Mouse (Mus musculus) liver, embryonic 14.5 days (tissue): ENCODE measurements at regions not wholly inside any gene's neighbourhood (a gene's known extent, or its start where the extent isn't known, plus 50 kb on each side); places are given as distances from the start of the nearest gene placed in this dataset.

Experiments used
- ATAC-seq: fragments of 200-750 bp; cut with Nextera tagmentation; 2 replicates; pipeline ENCODE4 v1.8.0; 2017; ENCODE audit warnings: moderate number of reproducible peaks, mild to moderate bottlenecking, moderate library complexity; ENCODE audit not compliant: insufficient read depth
- DNase-seq, 3 experiments: peaks; one replicate each; pipeline ENCODE4 v3.0.0-alpha.2; 2012 to 2013; ENCODE audit warnings: low read depth in 3 of 3, low spot score in 3 of 3
- H3K27ac ChIP-seq: fragments of 300-500 bp; sonication (generic); 2 replicates; pipeline ENCODE4 v1.5.1; 2014; ENCODE audit warnings: moderate library complexity, mild to moderate bottlenecking, control low read depth, inconsistent platforms
- H3K27me3 ChIP-seq: fragments of 300-500 bp; sonication (generic); 2 replicates; pipeline ENCODE4 v1.6.1; 2014; ENCODE audit warnings: mild to moderate bottlenecking, low read length, moderate library complexity; ENCODE audit not compliant: control insufficient read depth, insufficient read depth
- H3K36me3 ChIP-seq: fragments of 300-500 bp; sonication (generic); replicated peaks from 2 replicates; pipeline ENCODE4 v1.6.1; 2014; ENCODE audit warnings: low read depth; ENCODE audit not compliant: control insufficient read depth, insufficient read depth
- H3K4me1 ChIP-seq, 2 experiments: fragments of 200-500 bp in 1 of 2; fragments of 300-500 bp in 1 of 2; sonication (generic) in 1 of 2; replicated peaks; 2 replicates each; pipeline ENCODE4 v1.6.1; 2012 to 2014; ENCODE audit warnings: antibody characterized with exemption in 1 of 2, inconsistent platforms in 1 of 2, low read length in 1 of 2; ENCODE audit not compliant: control insufficient read depth in 2 of 2, insufficient read depth in 2 of 2
- H3K4me2 ChIP-seq: fragments of 300-500 bp; sonication (generic); 2 replicates; pipeline ENCODE4 v1.6.1; 2014; ENCODE audit warnings: low read depth, mild to moderate bottlenecking, control low read depth, moderate library complexity
- H3K4me3 ChIP-seq, 2 experiments: fragments of 200-500 bp in 1 of 2; fragments of 300-500 bp in 1 of 2; sonication (generic) in 1 of 2; 2 replicates each; pipeline ENCODE4 v1.5.1; 2012 to 2014; ENCODE audit warnings: low read depth in 2 of 2, low read length in 2 of 2, mild to moderate bottlenecking in 2 of 2, control low read depth in 1 of 2, inconsistent platforms in 1 of 2, moderate library complexity in 1 of 2; ENCODE audit not compliant: insufficient read depth in 1 of 2
- H3K9ac ChIP-seq: fragments of 300-500 bp; sonication (generic); replicated peaks from 2 replicates; pipeline ENCODE4 v1.6.1; 2014; ENCODE audit warnings: mild to moderate bottlenecking, control low read depth, moderate library complexity
- H3K9me3 ChIP-seq: fragments of 300-500 bp; sonication (generic); 2 replicates; pipeline ENCODE4 v1.6.1; 2016; ENCODE audit warnings: low read length, mixed read lengths; ENCODE audit not compliant: control insufficient read depth
- CTCF ChIP-seq: IDR thresholded peaks from 2 replicates; pipeline ENCODE4 v1.5.1; 2016; ENCODE audit warnings: antibody characterized with exemption, low read depth, control low read depth
- EP300 ChIP-seq: IDR thresholded peaks from 2 replicates; pipeline ENCODE4 v1.6.1; 2016; ENCODE audit warnings: antibody characterized with exemption, low read depth
- WGBS: fragments of 180-500 bp; shearing (Covaris S2); extraction: QIAGEN DNeasy Blood & Tissue Kit; methylation state at CpG from one replicate; pipeline ENCODE4 v1.1.7; 2014; ENCODE audit not compliant: insufficient replicate concordance; 5-methylcytosine and 5-hydroxymethylcytosine counted together

- no peak for ATAC-seq
- no peaks in the 10 kb centered on the region for H3K36me3 ChIP-seq
- no peak overlapping the region for H3K4me3 ChIP-seq
- H3K27me3 ChIP-seq = no peaks in the 10 kb centered on the region
- DNase-seq = no peak
- WGBS = 65% methylated on average over 12 of the region's 12 CpGs
- no peak overlapping the region for H3K4me2 ChIP-seq
- no peaks in the 10 kb centered on the region for H3K9me3 ChIP-seq
- H3K9ac ChIP-seq = no peak overlapping the region
- H3K4me1 ChIP-seq = no peaks in the 10 kb centered on the region
- TF ChIP-seq CTCF = no peak
- TF ChIP-seq EP300 = no peak
- no peak overlapping the region for H3K27ac ChIP-seq
These were observed 77.1 kb downstream of the Utp18 start for GRCm38 (mm10) chr11:93808431-93808830.

- Histone ChIP-seq H3K4me2 (no peak overlapping the region), H3K4me1 (no peaks in the 10 kb centered on the region), H3K9me3 (no peaks in the 10 kb centered on the region), H3K27me3 (no peaks in the 10 kb centered on the region), H3K4me3 (no peak overlapping the region), H3K27ac (no peak overlapping the region), H3K9ac (no peak overlapping the region), H3K36me3 (no peaks in the 10 kb centered on the region)
- no peak for ATAC-seq
- TF ChIP-seq EP300 (no peak), CTCF (no peak)
- no peak for DNase-seq
- WGBS = 55% methylated on average over 2 of the region's 2 CpGs
These were observed 78.4 kb downstream of the Utp18 start for GRCm38 (mm10) chr11:93807205-93807604.

GRCm38 (mm10) chr11:93771143-93771940 is 114.2 kb downstream of the Utp18 start:
- no peaks in the 10 kb centered on the region for H3K36me3 ChIP-seq
- ATAC-seq (no peak), DNase-seq (no peak)
- WGBS = 48% methylated on average over 5 of the region's 5 CpGs
- H3K9ac ChIP-seq = no peak overlapping the region
- no peaks in the 10 kb centered on the region for H3K9me3 ChIP-seq
- no peak overlapping the region for H3K4me3 ChIP-seq
- no peak overlapping the region for H3K27ac ChIP-seq
- no peaks in the 10 kb centered on the region for H3K27me3 ChIP-seq
- no peak overlapping the region for H3K4me2 ChIP-seq
- no peaks in the 10 kb centered on the region for H3K4me1 ChIP-seq
- no peak for TF ChIP-seq CTCF
- TF ChIP-seq EP300 = no peak

GRCm38 (mm10) chr11:93765961-93766360 is 119.6 kb downstream of the Utp18 start:
- no peaks in the 10 kb centered on the region for H3K4me1 ChIP-seq
- H3K27me3 ChIP-seq = no peaks in the 10 kb centered on the region
- WGBS = 58% methylated on average over 4 of the region's 4 CpGs
- H3K36me3 ChIP-seq = no peaks in the 10 kb centered on the region
- no peak overlapping the region for H3K9ac ChIP-seq
- H3K9me3 ChIP-seq = no peaks in the 10 kb centered on the region
- no peak overlapping the region for H3K4me3 ChIP-seq
- no peak overlapping the region for H3K27ac ChIP-seq
- no peak for TF ChIP-seq EP300
- TF ChIP-seq CTCF = no peak
- no peak overlapping the region for H3K4me2 ChIP-seq
- DNase-seq = no peak
- ATAC-seq = no peak

- Histone ChIP-seq H3K4me1 (no peaks in the 10 kb centered on the region), H3K9me3 (no peaks in the 10 kb centered on the region), H3K4me3 (no peak overlapping the region), H3K9ac (no peak overlapping the region), H3K4me2 (no peak overlapping the region), H3K36me3 (no peaks in the 10 kb centered on the region), H3K27me3 (no peaks in the 10 kb centered on the region), H3K27ac (no peak overlapping the region)
- ATAC-seq = no peak
- 14% methylated on average over 18 of the region's 18 CpGs for WGBS
- no peak for DNase-seq
- no peak for TF ChIP-seq EP300
- TF ChIP-seq CTCF = peak; percentile 47
These were observed 122.6 kb downstream of the Utp18 start for GRCm38 (mm10) chr11:93762832-93763530.
